Comparison of ENCODE assay signal across 9 mouse cellular contexts in the genomic region with DNA sequence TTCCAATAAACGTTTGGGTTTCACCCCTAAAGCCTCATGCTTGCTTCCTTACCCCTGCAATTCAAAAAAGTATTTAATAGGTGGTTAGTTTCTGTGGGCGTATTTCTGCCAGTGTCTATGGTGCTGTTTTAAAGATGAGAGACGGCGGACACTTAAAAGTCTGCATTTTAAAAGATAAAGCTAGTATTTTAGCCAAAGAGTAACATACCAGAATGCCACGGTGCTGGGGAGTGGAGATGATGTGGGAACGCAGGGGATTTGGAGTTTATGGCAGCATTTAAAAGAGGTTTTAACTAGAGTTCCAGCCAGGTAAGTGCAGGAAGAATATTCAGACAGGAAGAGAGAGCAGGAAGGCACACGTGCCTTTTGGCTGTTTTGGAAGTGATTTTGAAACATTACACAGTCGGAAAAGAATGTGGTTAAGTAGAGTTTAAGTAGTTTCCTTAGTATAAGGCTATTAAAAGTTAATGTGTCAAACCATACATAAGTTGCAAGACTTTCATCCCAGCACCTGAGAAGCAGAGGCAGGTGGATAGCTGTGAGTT. TPM values are rescaled to one million over a fixed set of nuclear protein-coding genes. Genes with fewer than 3 reads are reported as not detected.
DNase-seq lines count a peak whose midpoint lies in the region; ATAC-seq and TF ChIP-seq lines count a peak whose summit lies in the region.
"Had no signal": no experiment of that assay in that cellular context is flagged by ENCODE, and none has a peak within 500 bp of the region (broad histone marks: within the 10 kb centered on the region; RNA-seq: fewer than 3 reads in every experiment).

No protein-coding gene starts in this region.

- peaks cover 12% of the 10 kb centered on the region; the same call in 1 of the 2 replicates for H3K36me3 ChIP-seq in kidney, postnatal 0 days (ENCODE audit: insufficient read depth, low read length)
- H3K36me3 ChIP-seq in hindbrain, postnatal 0 days (ENCODE audit: insufficient read depth, low read length): peaks cover 8% of the 10 kb centered on the region; the same call in 1 of the 2 replicates
- H3K36me3 ChIP-seq in myocyte (ENCODE audit: control insufficient read depth, insufficient read depth): peaks cover 33% of the 10 kb centered on the region

- no peak for TF ChIP-seq POLR2A in myocyte (IDR thresholded peaks at IDR 0.05; ENCODE audit: insufficient read length, low read depth)

- H3K4me2 ChIP-seq in kidney, postnatal 0 days (ENCODE audit: low read length): peak overlapping the region; percentile 74
- H3K4me2 ChIP-seq in hindbrain, postnatal 0 days (ENCODE audit: low read depth, low read length): peak overlapping the region; percentile 69
- H3K4me2 ChIP-seq in myocyte (ENCODE audit: low read depth): peak overlapping the region; percentile 93

- H3ac ChIP-seq in myocyte (ENCODE audit: control insufficient read depth, insufficient read length): peak overlapping the region; percentile 18

- H3K9me3 ChIP-seq in kidney, postnatal 0 days (replicated peaks; ENCODE audit: low read length): no peaks in the 10 kb centered on the region
- no peaks in the 10 kb centered on the region for H3K9me3 ChIP-seq in hindbrain, postnatal 0 days (ENCODE audit: low read length)

- TF ChIP-seq CTCF in kidney, postnatal 0 days (IDR thresholded peaks at IDR 0.05; ENCODE audit: low read depth): no peak
- TF ChIP-seq CTCF in hindbrain, postnatal 0 days (IDR thresholded peaks at IDR 0.05; ENCODE audit: low read depth): no peak

- peak overlapping the region; percentile 66 for H3K4me3 ChIP-seq in kidney, postnatal 0 days (replicated peaks; ENCODE audit: low read depth, low read length)
- peak overlapping the region; percentile 79 for H3K4me3 ChIP-seq in brown adipose tissue, adult 24 weeks (ENCODE audit: insufficient read depth, low read depth, low read length)
- H3K4me3 ChIP-seq in hindbrain, postnatal 0 days (ENCODE audit: low read length): peak overlapping the region; percentile 57
- H3K4me3 ChIP-seq in myocyte: peak overlapping the region; percentile 86

- no peaks in the 10 kb centered on the region for H3K27me3 ChIP-seq in kidney, postnatal 0 days (ENCODE audit: insufficient read depth, low read length)
- no peaks in the 10 kb centered on the region for H3K27me3 ChIP-seq in hindbrain, postnatal 0 days (ENCODE audit: insufficient read depth, low read length)
- no peaks in the 10 kb centered on the region for H3K27me3 ChIP-seq in myocyte (ENCODE audit: control insufficient read depth, insufficient read depth, insufficient read length)

- peak overlapping the region; percentile 66 for H3K9ac ChIP-seq in kidney, postnatal 0 days (ENCODE audit: low read depth, low read length)
- H3K9ac ChIP-seq in hindbrain, postnatal 0 days (replicated peaks; ENCODE audit: low read length): peak overlapping the region; percentile 55

- peaks cover 15% of the 10 kb centered on the region for H3K4me1 ChIP-seq in kidney, postnatal 0 days (replicated peaks; ENCODE audit: insufficient read depth, low read length)
- no peaks in the 10 kb centered on the region; the same call in 1 of the 2 replicates for H3K4me1 ChIP-seq in brown adipose tissue, adult 24 weeks (ENCODE audit: control insufficient read depth, insufficient read depth, insufficient read length, low read length)
- H3K4me1 ChIP-seq in hindbrain, postnatal 0 days (ENCODE audit: insufficient read depth, low read length): peaks cover 8% of the 10 kb centered on the region

- ATAC-seq in kidney, postnatal 0 days (replicated peaks; ENCODE audit: low FRiP score, low read depth): no peak
- ATAC-seq in hindbrain, postnatal 0 days: no peak

- H3K27ac ChIP-seq in kidney, postnatal 0 days: peak overlapping the region; percentile 89
- peak overlapping the region; percentile 95 for H3K27ac ChIP-seq in brown adipose tissue, adult 24 weeks (replicated peaks; ENCODE audit: low read depth, low read length)
- H3K27ac ChIP-seq in hindbrain, postnatal 0 days: no peak overlapping the region

- H3K79me2 ChIP-seq in myocyte (ENCODE audit: control insufficient read depth, insufficient read depth): peaks cover 27% of the 10 kb centered on the region

- no peak for DNase-seq in kidney, postnatal 0 days (ENCODE audit: low spot score)
- DNase-seq in kidney, adult 9 months: no peak
- DNase-seq in hindbrain, postnatal 0 days (ENCODE audit: low spot score): no peak
- no peak for DNase-seq in yolk sac, embryonic 10.5 days (ENCODE audit: low spot score)
- DNase-seq in urinary bladder, adult 18-20 months (ENCODE audit: low spot score in 2 of 2): no peak
- DNase-seq in gastrocnemius, postnatal 4 days (ENCODE audit: low spot score in 2 of 2): no peak
- DNase-seq: adrenal gland, adult 2 months had no signal

- WGBS in kidney, postnatal 0 days: 7% methylated on average over 8 of the region's 8 CpGs
- 14% methylated on average over 8 of the region's 8 CpGs for WGBS in hindbrain, postnatal 0 days

TF ChIP-seq in myocyte, 11 proteins besides CTCF, POLR2A, EP300 and RAD21:
- TF ChIP-seq TCF12 (IDR thresholded peaks at IDR 0.05; ENCODE audit: insufficient read depth, poor library complexity, severe bottlenecking) (no peak), E2F4 (IDR thresholded peaks at IDR 0.05; ENCODE audit: insufficient read depth) (no peak)

RNA-seq across cellular contexts. Expression of a gene that starts 1.1 kb away (rescaled TPM):
- 225 and 241 TPM in 2 replicates for polyA plus RNA-seq in kidney, postnatal 0 days (2015; fragmentation: Nextera tagmentation; extraction: Ambion mirVana)
- 46.3 and 65.8 TPM in 2 replicates for polyA plus RNA-seq in brown adipose tissue, adult 24 weeks (2012; ENCODE audit: insufficient read depth, insufficient read length, missing spikeins)
- 2,422 and 2,499 TPM in 2 replicates for total RNA-seq in hindbrain, postnatal 0 days (2014; rRNA removed)
- 130 and 135 TPM in 2 replicates for polyA plus RNA-seq in hindbrain, postnatal 0 days (2015; fragmentation: Nextera tagmentation; extraction: Ambion mirVana)
- polyA plus RNA-seq in myocyte (2012; fragmentation: generic; extraction: Trizol): 4,767 TPM
- 100 to 1,000 TPM; 472 to 555 TPM for total RNA-seq in gastrocnemius, postnatal 4 days (2021)

RNA-seq across cellular contexts. Expression of a gene that starts 8.7 kb away (rescaled TPM):
- polyA plus RNA-seq in kidney, postnatal 0 days (2015; fragmentation: Nextera tagmentation; extraction: Ambion mirVana): 16.0 and 20.2 TPM in 2 replicates
- 21.2 and 22.2 TPM in 2 replicates for polyA plus RNA-seq in brown adipose tissue, adult 24 weeks (2012; ENCODE audit: insufficient read depth, insufficient read length, missing spikeins)
- 15.3 and 21.7 TPM in 2 replicates for total RNA-seq in hindbrain, postnatal 0 days (2014; rRNA removed)
- polyA plus RNA-seq in hindbrain, postnatal 0 days (2015; fragmentation: Nextera tagmentation; extraction: Ambion mirVana): 13.5 and 17.4 TPM in 2 replicates
- polyA plus RNA-seq in myocyte (2012; fragmentation: generic; extraction: Trizol): 7.0 TPM
- total RNA-seq in gastrocnemius, postnatal 4 days (2021): 10 to 100 TPM; 17.1 to 20.8 TPM

Comparison
In these comparisons a context has a peak if more than half of its experiments do, and no peak if none do; other contexts are left out.
1. RNA of a gene that starts 1.1 kb away (polyA plus RNA-seq): 4,767 TPM in myocyte (single experiment); 225 to 241 TPM in kidney, postnatal 0 days, 130 to 135 TPM in hindbrain, postnatal 0 days and 46.3 to 65.8 TPM in brown adipose tissue, adult 24 weeks; every median in the first group is over 10 times any median in the second.
2. Peak in every context shown above with its lines, with median percentiles within 50 percentile points of each other: H3K4me2 ChIP-seq and H3K4me3 ChIP-seq.